Mouse (Mus musculus) small intestine, adult 2 months (tissue): ENCODE results near the gene Adgb.

ENCODE experiments used
- CTCF ChIP-seq: fragments of 200-500 bp; IDR thresholded peaks from 2 replicates; pipeline ENCODE4 v1.5.1; 2012; ENCODE audit warnings: low read depth, mild to moderate bottlenecking, control low read depth, inconsistent platforms, low read length, moderate library complexity, mixed read lengths; ENCODE audit not compliant: insufficient replicate concordance, insufficient read length; ENCODE audit errors: extremely low read depth
- POLR2A ChIP-seq: fragments of 200-500 bp; IDR thresholded peaks from 2 replicates; pipeline ENCODE4 v1.6.1; 2012; ENCODE audit warnings: low read depth, mild to moderate bottlenecking, control low read depth, inconsistent platforms, low read length, moderate library complexity

DNA sequence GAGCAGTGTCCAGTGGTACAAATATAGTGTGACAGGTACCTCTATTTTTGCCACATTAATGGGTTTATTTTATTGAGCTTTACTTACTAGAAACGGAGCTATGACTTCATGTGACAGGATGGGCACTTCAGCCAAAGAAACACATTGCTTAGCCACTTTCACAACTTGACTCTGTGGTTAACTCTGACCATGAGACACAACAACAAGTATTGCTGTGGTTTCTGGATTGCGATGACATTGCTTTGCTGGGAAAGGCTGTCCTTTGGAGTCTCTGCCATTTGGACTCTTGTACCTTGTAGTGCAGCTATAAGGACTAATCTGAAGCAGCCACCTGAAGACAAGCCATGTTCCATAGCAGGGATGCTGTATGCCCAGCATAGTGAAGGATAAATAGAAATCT lies 156.5 kb downstream of the Adgb start:
- TF ChIP-seq POLR2A (no peak), CTCF (no peak)
